Mouse (Mus musculus) urinary bladder, adult 2 months (tissue): Measurements from ENCODE around the gene Ren1. TPM values are rescaled to one million over a fixed set of nuclear protein-coding genes. Genes with fewer than 3 reads are reported as not detected.

ENCODE experiments used
- DNase-seq: peaks from one replicate; pipeline ENCODE4 v3.0.0; 2022; ENCODE audit warnings: low spot score
- polyA plus RNA-seq: library from polyadenylated mRNA; depleted of rRNA; stranded (reverse); fragments of >200 nt; gene quantifications from 2 replicates; pipeline ENCODE4 v1.2.3, GENCODE M21; 2012

Ren1 gene
- polyA plus RNA-seq, 1 experiment, result 0.22 TPM

- no peak for DNase-seq
Measured at GRCm38 (mm10) chr1:133377547-133377946, 27.2 kb downstream of the Ren1 start.

- no peak for DNase-seq
Measured at GRCm38 (mm10) chr1:133379254-133379985, 29.1 kb downstream of the Ren1 start.

DNA sequence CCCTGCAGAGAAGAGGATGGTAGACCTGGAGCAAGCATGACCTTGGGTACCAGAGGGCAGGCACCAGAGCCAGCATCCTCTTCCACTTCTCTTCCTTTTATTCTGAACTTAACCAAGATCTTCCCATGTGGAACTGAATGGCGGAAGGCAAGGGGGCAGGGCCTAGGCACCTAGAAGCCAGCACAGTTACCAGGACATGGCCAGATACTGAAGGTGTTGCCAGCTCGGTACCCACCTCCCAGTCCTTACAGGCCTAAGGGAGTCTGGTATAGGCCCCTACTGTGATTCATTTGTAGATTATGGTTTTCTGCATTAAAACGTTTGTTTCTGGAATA, 29.6 kb downstream of the Ren1 start:
- no peak for DNase-seq

DNA sequence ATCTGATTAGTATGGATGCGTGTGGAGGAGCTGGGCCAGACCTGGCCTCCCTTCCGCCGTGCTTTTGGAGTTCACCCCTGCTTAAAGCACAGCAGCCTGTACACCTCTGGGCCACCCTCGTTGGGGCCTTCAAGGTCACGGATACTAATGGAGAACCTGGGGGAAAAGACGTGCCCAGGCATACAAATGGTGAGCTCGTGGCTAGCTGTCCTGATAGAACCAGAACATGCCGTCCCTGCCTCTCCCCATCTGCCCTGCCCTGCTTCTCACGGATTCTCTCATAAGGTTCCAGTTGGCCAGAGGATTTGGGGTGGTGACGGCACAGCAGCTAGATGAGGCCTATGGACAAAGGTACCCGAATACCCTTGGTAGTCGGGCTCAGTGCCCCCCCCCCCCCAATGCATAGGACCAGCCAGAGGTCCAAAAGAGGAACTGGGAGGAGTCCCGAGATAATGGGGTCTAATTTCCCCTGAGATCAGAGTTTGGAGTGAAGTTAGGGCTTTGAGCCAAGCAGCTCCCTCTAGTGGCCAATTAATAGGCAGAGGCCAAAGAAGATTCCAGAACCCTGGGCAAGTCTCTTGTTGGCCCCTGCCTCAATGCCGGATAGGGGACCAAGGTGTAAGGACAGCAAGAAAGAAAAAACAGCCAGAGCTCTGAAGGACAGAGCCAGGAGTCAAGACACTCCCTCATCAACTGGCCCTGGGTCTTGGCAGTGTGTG, 30.2 kb downstream of the Ren1 start:
- DNase-seq, result no peak

DNA sequence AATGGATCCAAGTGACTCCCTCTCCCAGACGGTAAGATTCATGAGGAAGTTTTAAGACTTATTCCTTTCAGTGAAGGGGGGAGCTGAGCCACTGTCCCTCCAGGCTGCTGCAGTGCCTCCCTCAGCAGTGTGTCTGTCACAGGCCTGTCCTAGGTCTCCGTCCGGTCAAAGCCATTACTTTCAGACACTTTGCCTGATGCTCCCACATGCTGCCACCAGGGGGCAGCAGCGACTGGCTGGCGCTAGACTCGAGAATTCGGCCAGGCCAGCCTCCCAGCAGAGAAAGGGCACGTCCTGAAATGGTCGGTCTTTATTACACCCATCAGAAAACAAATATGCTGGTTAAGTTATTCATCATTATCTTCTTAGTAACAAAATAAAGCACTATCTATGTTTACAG, 31.7 kb downstream of the Ren1 start:
- no peak for DNase-seq

- no peak for DNase-seq
Measured at GRCm38 (mm10) chr1:133382552-133383155, 32.3 kb downstream of the Ren1 start.

DNA sequence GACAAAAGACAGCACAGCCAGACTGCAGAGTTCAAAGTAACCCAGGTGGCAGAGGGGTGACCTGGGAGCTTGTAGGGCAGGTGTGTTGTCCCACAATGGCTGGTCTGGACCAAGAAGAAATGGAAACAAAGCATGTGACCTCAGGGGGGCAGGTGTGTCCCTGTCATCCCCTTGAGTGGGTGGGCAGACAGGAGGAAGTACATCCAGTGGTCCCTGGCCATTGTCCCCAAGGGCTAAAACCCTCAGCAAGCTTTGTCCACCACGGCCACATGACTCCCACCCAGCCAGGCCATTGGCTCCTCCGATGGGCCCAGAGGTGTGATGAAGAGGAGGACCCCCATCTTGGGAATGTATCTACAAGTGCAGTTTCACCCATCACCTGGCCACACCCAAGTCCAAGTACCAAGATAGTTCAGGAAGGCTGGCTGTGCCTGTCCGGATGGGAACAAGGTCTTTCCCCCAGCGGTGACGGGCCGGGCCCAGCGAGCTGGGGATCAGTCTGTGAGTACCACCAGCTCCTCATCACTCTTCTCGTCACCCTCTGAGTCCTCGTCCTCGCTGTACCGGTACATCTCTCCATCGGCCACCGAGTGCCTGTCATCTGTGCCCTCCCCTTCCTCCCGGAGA, 33.0 kb downstream of the Ren1 start:
- DNase-seq, result no peak

DNA sequence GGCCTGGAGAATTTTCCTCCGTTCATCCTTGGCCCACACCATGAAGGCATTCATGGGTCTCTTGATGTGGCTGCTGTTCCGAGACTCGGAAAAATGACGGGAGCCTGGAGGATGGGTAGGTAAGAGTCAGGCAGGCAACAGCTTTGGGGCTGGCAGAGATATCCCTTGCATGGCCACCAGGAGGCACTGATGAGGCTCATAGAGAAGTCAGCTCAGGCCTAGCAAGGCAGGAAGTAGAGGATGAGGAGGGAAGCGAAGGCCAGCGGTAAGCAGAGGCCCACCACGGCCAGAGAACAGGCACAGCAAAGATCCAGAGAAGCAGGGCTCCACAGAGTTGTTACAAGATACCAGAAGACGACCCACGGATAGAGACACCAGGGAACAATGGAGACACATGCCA, 35.2 kb downstream of the Ren1 start:
- DNase-seq, result peak; percentile 52

GRCm38 (mm10) chr1:133386209-133386608, 35.9 kb downstream of the Ren1 start:
- no peak for DNase-seq

- DNase-seq, result no peak
Measured at GRCm38 (mm10) chr1:133387539-133388268, 37.4 kb downstream of the Ren1 start.

GRCm38 (mm10) chr1:133394702-133395101, 44.4 kb downstream of the Ren1 start:
- DNase-seq, result no peak

DNA sequence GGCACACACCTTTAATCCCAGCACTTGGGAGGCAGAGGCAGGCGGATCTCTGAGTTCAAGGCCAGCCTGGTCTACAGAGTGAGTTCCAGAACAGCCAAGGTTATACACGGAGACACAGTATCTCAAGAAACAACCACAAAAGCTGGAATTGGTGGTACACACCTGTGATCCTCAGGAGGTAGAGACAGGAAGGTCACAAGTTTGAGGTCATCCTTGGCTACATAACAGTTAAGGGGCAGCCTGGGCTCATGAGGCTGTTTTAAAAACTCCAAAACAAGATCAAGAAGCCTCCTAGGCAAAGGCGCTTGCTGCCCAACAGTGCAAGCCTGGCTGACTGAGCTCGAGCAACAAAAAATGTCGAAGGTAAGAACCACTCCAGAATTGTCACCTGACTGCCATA, 46.4 kb downstream of the Ren1 start:
- no peak for DNase-seq

DNA sequence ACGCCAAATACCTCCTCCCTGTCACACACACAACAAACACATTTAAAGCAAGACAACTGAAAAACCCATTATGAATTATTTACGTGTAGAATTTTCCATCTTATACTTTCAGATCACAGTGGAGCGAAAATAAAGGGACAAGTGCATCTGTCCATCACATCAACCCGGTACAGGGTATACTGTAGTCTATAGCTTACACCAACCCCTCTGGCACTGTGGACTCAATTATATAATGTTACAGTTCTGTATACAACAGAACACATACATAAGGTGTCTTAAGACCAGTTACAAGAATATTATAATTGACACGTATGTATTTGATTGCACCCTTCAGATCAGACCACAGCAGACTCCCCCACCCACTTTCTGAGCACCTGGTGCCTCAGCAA, 46.8 kb downstream of the Ren1 start:
- DNase-seq, result no peak

GRCm38 (mm10) chr1:133397483-133398237, 47.4 kb downstream of the Ren1 start:
- DNase-seq, result no peak

GRCm38 (mm10) chr1:133400014-133400725, 49.9 kb downstream of the Ren1 start:
- no peak for DNase-seq

DNA sequence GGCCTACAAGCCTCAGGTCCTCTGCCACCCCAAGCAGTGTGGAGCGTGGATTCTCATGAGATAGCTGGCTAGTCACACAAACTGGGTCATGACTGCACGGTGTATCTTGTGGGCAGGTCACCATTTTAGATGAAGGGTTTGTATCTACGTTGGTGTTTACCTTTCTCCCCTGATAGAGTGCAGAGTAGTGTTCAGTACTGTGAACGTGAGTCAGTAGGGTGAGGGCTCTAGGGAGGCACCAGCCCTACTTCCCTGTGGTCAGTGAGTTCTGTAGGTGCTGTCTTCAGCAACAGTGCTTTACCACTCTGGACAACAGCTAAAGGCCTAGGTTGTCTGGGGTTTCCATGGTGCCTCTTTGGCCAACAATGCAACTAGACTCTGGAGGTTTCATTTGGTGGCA, 53.7 kb downstream of the Ren1 start:
- DNase-seq, result no peak

DNA sequence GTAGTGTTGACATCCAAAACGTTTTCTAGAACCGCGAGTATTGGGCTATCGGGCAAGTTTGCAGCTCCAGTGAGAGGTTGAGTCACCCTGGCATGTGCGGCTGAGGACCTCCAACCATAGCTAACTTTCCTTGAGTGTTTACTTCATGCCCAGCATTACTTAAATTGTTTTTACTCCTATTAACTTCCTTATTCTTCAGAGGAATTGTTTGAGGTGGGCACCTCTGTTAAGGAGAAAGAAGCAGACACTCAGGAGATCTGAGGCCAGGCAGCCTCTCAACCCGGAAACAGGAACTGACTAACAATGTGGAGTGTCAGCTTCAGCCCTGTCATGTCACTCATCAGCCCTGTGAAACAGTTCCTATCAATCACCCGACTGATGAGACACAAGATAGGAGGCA, 56.3 kb downstream of the Ren1 start:
- DNase-seq, result no peak

DNA sequence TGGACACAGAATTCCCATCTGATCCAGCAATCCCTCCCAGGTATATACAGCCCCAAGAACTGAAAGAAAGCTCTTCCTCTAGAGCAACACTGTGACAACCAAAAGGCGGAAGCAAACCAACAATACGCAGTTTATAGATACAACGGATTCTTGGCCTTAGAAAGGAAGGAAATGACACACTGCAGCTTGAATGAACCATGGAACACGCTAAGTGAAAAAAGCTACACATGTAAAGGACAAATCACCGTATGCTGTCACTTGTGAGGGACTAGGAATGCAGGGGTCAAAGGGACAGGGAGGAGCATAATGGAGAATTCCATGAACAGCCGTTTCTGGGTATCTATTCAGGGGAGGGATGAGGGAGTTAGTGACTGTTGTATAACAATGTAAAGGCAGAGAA, 57.1 kb downstream of the Ren1 start:
- DNase-seq, result no peak

DNA sequence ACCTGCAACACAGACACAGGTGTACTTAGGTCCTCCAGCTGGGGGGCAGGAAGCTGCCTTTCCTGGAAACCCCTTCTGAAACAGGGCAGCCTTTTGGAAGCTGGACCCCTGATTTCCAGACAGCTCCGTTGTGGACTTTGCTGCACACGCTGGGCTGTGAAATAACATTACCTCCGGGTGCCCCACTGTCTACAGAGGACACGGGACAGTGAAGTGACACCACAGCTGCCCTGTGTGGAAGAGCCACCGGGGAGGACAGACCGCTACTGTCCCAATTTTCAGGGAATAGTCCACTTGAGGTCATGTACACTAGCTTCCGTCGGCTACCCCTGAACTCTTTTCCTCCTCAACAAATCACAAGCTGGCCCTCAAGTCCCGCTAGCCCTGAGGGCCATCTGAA, 58.0 kb downstream of the Ren1 start:
- DNase-seq, result no peak

GRCm38 (mm10) chr1:133408880-133409516, 58.7 kb downstream of the Ren1 start:
- DNase-seq, result no peak
